8 mouse cellular contexts compared by ENCODE assay signal in genomic region chr7:19663940-19664339, GRCm38 (mm10). TPM values are rescaled to one million over a fixed set of nuclear protein-coding genes. Genes with fewer than 3 reads are reported as not detected.
DNase-seq lines count a peak whose midpoint lies in the region; ATAC-seq and TF ChIP-seq lines count a peak whose summit lies in the region.

No protein-coding gene starts in this region.

- H3ac ChIP-seq in C2C12 (ENCODE audit: control insufficient read depth, insufficient read length, low read depth): peak overlapping the region; percentile 97

- no peaks in the 10 kb centered on the region for H3K9me3 ChIP-seq in embryonic facial prominence, embryonic 14.5 days (ENCODE audit: control insufficient read depth, low read length)
- no peaks in the 10 kb centered on the region for H3K9me3 ChIP-seq in limb, embryonic 10.5 days (replicated peaks)
- no peaks in the 10 kb centered on the region for H3K9me3 ChIP-seq in neural tube, embryonic 15.5 days (replicated peaks)

- H3K36me3 ChIP-seq in C2C12 (ENCODE audit: control insufficient read depth, insufficient read depth): no peaks in the 10 kb centered on the region
- H3K36me3 ChIP-seq in embryonic facial prominence, embryonic 14.5 days (ENCODE audit: control insufficient read depth, insufficient read depth, low read length): peaks cover 22% of the 10 kb centered on the region; the same call in 1 of the 2 replicates
- peaks cover 39% of the 10 kb centered on the region for H3K36me3 ChIP-seq in limb, embryonic 10.5 days
- H3K36me3 ChIP-seq in neural tube, embryonic 15.5 days: peaks cover 9% of the 10 kb centered on the region; the same call in 1 of the 2 replicates

- H3K79me2 ChIP-seq in C2C12 (ENCODE audit: control insufficient read depth, insufficient read depth): peaks cover 59% of the 10 kb centered on the region

- peaks cover 13% of the 10 kb centered on the region for H3K4me1 ChIP-seq in embryonic facial prominence, embryonic 14.5 days (ENCODE audit: control insufficient read depth, insufficient read depth, low read length)
- H3K4me1 ChIP-seq in limb, embryonic 10.5 days: peaks cover 20% of the 10 kb centered on the region
- H3K4me1 ChIP-seq in neural tube, embryonic 15.5 days: peaks cover 40% of the 10 kb centered on the region

- H3K4me2 ChIP-seq in embryonic facial prominence, embryonic 14.5 days (ENCODE audit: low read depth, low read length): peak overlapping the region; percentile 86
- peak overlapping the region; percentile 88 for H3K4me2 ChIP-seq in neural tube, embryonic 15.5 days

- no peak for TF ChIP-seq CTCF in gastrocnemius, adult 2 months (IDR thresholded peaks at IDR 0.05)
- TF ChIP-seq CTCF in C2C12 (IDR thresholded peaks at IDR 0.05; ENCODE audit: control insufficient read depth, insufficient read depth, insufficient read length): no peak

- no peak for ATAC-seq in embryonic facial prominence, embryonic 14.5 days (ENCODE audit: low read depth)
- 0 out of 2 replicates have a peak, but pooled peaks have one; percentile 6 for ATAC-seq in neural tube, embryonic 15.5 days (ENCODE audit: low FRiP score)

- peak overlapping the region; percentile 92 for H3K27ac ChIP-seq in gastrocnemius, adult 2 months
- no peak overlapping the region for H3K27ac ChIP-seq in embryonic facial prominence, embryonic 14.5 days (replicated peaks; ENCODE audit: low read depth, low read length)
- peak overlapping the region; percentile 93; the same call in 1 of the 2 replicates for H3K27ac ChIP-seq in limb, embryonic 10.5 days
- H3K27ac ChIP-seq in neural tube, embryonic 15.5 days (replicated peaks): peak overlapping the region; percentile 94; the same call in 1 of the 2 replicates

- peaks cover 49% of the 10 kb centered on the region for H3K79me3 ChIP-seq in C2C12 (ENCODE audit: low read depth)

- H3K27me3 ChIP-seq in C2C12 (ENCODE audit: control insufficient read depth, insufficient read depth, insufficient read length): no peaks in the 10 kb centered on the region
- no peaks in the 10 kb centered on the region for H3K27me3 ChIP-seq in embryonic facial prominence, embryonic 14.5 days (replicated peaks; ENCODE audit: control insufficient read depth, insufficient read depth, low read length)
- H3K27me3 ChIP-seq in limb, embryonic 10.5 days (ENCODE audit: low read depth, poor library complexity, severe bottlenecking): no peaks in the 10 kb centered on the region
- no peaks in the 10 kb centered on the region for H3K27me3 ChIP-seq in neural tube, embryonic 15.5 days (replicated peaks)

- H3K9ac ChIP-seq in embryonic facial prominence, embryonic 14.5 days (ENCODE audit: low read depth, low read length): peak overlapping the region; percentile 98
- H3K9ac ChIP-seq in neural tube, embryonic 15.5 days (replicated peaks): peak overlapping the region; percentile 99

- peak overlapping the region; percentile 77 for H3K4me3 ChIP-seq in gastrocnemius, adult 2 months
- H3K4me3 ChIP-seq in C2C12 (ENCODE audit: insufficient read depth, poor library complexity, severe bottlenecking): peak overlapping the region; percentile 79
- peak overlapping the region; percentile 100 for H3K4me3 ChIP-seq in embryonic facial prominence, embryonic 14.5 days (ENCODE audit: low read depth, low read length)
- peak overlapping the region; percentile 100 for H3K4me3 ChIP-seq in limb, embryonic 10.5 days
- H3K4me3 ChIP-seq in neural tube, embryonic 15.5 days (replicated peaks): peak overlapping the region; percentile 100

- DNase-seq in gastrocnemius, adult 2 months: no peak
- no peak for DNase-seq in gastrocnemius, postnatal 14 days
- no peak for DNase-seq in embryonic facial prominence, embryonic 14.5 days (ENCODE audit: low spot score)
- no peak for DNase-seq in limb, embryonic 10.5 days (ENCODE audit: low spot score)
- DNase-seq in adipocyte (ENCODE audit: low spot score): no peak
- DNase-seq in urinary bladder, postnatal 25 days (ENCODE audit: low spot score): no peak

- intact Hi-C loops in gastrocnemius, adult 2 months (cut with DNase I): no loop called here
- intact Hi-C loops in gastrocnemius, postnatal 14 days (cut with DNase I; ENCODE audit: low total_unique reads): no loop called here

- 20% methylated on average over 8 of the region's 8 CpGs for WGBS in embryonic facial prominence, embryonic 14.5 days
- 12% methylated on average over 8 of the region's 8 CpGs for WGBS in limb, embryonic 10.5 days
- 17% methylated on average over 8 of the region's 8 CpGs for WGBS in neural tube, embryonic 15.5 days

TF ChIP-seq in C2C12, 6 proteins besides CTCF, POLR2A, EP300 and RAD21:
- no peak for TF ChIP-seq MAX (IDR thresholded peaks at IDR 0.05)
- TF ChIP-seq MYOD1 (IDR thresholded peaks at IDR 0.05; ENCODE audit: control insufficient read depth, insufficient read length, low read depth): no peak
- TF ChIP-seq FOSL1 (IDR thresholded peaks at IDR 0.05; ENCODE audit: insufficient read depth, low read length, poor library complexity, severe bottlenecking): no peak

RNA-seq across cellular contexts. Expression of gene Clptm1, which starts 0.9 kb away (rescaled TPM):
- 10 to 100 TPM; 46.6 TPM for total RNA-seq in gastrocnemius, adult 2 months (2021)
- 10 to 100 TPM; 39.8 to 47.7 TPM for total RNA-seq in gastrocnemius, postnatal 14 days (2021)
- 95.7 TPM for polyA plus RNA-seq in C2C12 (2012; fragmentation: generic; extraction: Trizol)
- polyA plus RNA-seq in embryonic facial prominence, embryonic 14.5 days (2014; fragmentation: Nextera tagmentation; extraction: Ambion mirVana): 77.9 and 87.9 TPM in 2 replicates
- polyA plus RNA-seq in limb, embryonic 10.5 days (2016; fragmentation: Nextera tagmentation; extraction: Ambion mirVana): 84.5 and 86.3 TPM in 2 replicates
- 128 and 140 TPM in 2 replicates for polyA plus RNA-seq in neural tube, embryonic 15.5 days (2015; fragmentation: Nextera tagmentation; extraction: Ambion mirVana)

RNA-seq across cellular contexts. Expression of gene Apoc2, which starts 13.8 kb away (rescaled TPM):
- total RNA-seq in gastrocnemius, adult 2 months (2021): not detected
- under 1 TPM; 0.41 to 0.44 TPM for total RNA-seq in gastrocnemius, postnatal 14 days (2021)
- not detected for polyA plus RNA-seq in C2C12 (2012; fragmentation: generic; extraction: Trizol)
- 0.78 and 0.80 TPM in 2 replicates for polyA plus RNA-seq in embryonic facial prominence, embryonic 14.5 days (2014; fragmentation: Nextera tagmentation; extraction: Ambion mirVana)
- 0.28 TPM in 1 of 2 replicates, not detected in the other for polyA plus RNA-seq in limb, embryonic 10.5 days (2016; fragmentation: Nextera tagmentation; extraction: Ambion mirVana)
- 1.8 TPM in 2 replicates for polyA plus RNA-seq in neural tube, embryonic 15.5 days (2015; fragmentation: Nextera tagmentation; extraction: Ambion mirVana)

RNA-seq across cellular contexts. Expression of gene Gm44805, which starts 17.3 kb away (rescaled TPM):
- not detected for total RNA-seq in gastrocnemius, adult 2 months (2021)
- not detected for total RNA-seq in gastrocnemius, postnatal 14 days (2021)
- polyA plus RNA-seq in C2C12 (2012; fragmentation: generic; extraction: Trizol): not detected
- not detected in 2 replicates for polyA plus RNA-seq in embryonic facial prominence, embryonic 14.5 days (2014; fragmentation: Nextera tagmentation; extraction: Ambion mirVana)
- not detected in 2 replicates for polyA plus RNA-seq in limb, embryonic 10.5 days (2016; fragmentation: Nextera tagmentation; extraction: Ambion mirVana)
- polyA plus RNA-seq in neural tube, embryonic 15.5 days (2015; fragmentation: Nextera tagmentation; extraction: Ambion mirVana): not detected in 2 replicates

RNA-seq across cellular contexts. Expression of gene Apoc4, which starts 17.3 kb away (rescaled TPM):
- total RNA-seq in gastrocnemius, adult 2 months (2021): not detected
- total RNA-seq in gastrocnemius, postnatal 14 days (2021): not detected
- polyA plus RNA-seq in C2C12 (2012; fragmentation: generic; extraction: Trizol): not detected
- polyA plus RNA-seq in embryonic facial prominence, embryonic 14.5 days (2014; fragmentation: Nextera tagmentation; extraction: Ambion mirVana): not detected in 2 replicates
- 0.06 TPM in 1 of 2 replicates, not detected in the other for polyA plus RNA-seq in limb, embryonic 10.5 days (2016; fragmentation: Nextera tagmentation; extraction: Ambion mirVana)
- 0.38 and 0.75 TPM in 2 replicates for polyA plus RNA-seq in neural tube, embryonic 15.5 days (2015; fragmentation: Nextera tagmentation; extraction: Ambion mirVana)

RNA-seq across cellular contexts. Expression of gene Apoc1, which starts 28.5 kb away (rescaled TPM):
- 1 to 10 TPM in 1 of 2 experiments, under 1 TPM in 1; 0.64 to 1.1 TPM for total RNA-seq in gastrocnemius, adult 2 months (2021)
- 1 to 10 TPM in 1 of 2 experiments, not detected in 1; 1.3 TPM for total RNA-seq in gastrocnemius, postnatal 14 days (2021)
- polyA plus RNA-seq in C2C12 (2012; fragmentation: generic; extraction: Trizol): not detected
- 16.1 and 19.0 TPM in 2 replicates for polyA plus RNA-seq in embryonic facial prominence, embryonic 14.5 days (2014; fragmentation: Nextera tagmentation; extraction: Ambion mirVana)
- 3.0 and 4.8 TPM in 2 replicates for polyA plus RNA-seq in limb, embryonic 10.5 days (2016; fragmentation: Nextera tagmentation; extraction: Ambion mirVana)
- polyA plus RNA-seq in neural tube, embryonic 15.5 days (2015; fragmentation: Nextera tagmentation; extraction: Ambion mirVana): 6.5 and 7.3 TPM in 2 replicates
